Mouse (Mus musculus) heart, postnatal 0 days (tissue): ENCODE measurements at regions not wholly inside any gene's neighbourhood (a gene's known extent, or its start where the extent isn't known, plus 50 kb on each side); places are given as distances from the start of the nearest gene placed in this dataset.
A peak's percentile ranks its signal among the peaks of the same experiment; 100 is the strongest.

Experiments
- ATAC-seq: fragments of 200-750 bp; cut with Nextera tagmentation; 2 replicates; pipeline ENCODE4 v1.8.0; 2017; ENCODE audit warnings: low read depth, moderate number of reproducible peaks, moderate library complexity; ENCODE audit not compliant: insufficient read depth
- DNase-seq: peaks from one replicate; pipeline ENCODE4 v3.0.0-alpha.2; 2016; ENCODE audit warnings: low spot score
- H3K27ac ChIP-seq: fragments of 300-500 bp; sonication (generic); 2 replicates; pipeline ENCODE4 v1.5.1; 2014; ENCODE audit warnings: low read depth, mild to moderate bottlenecking
- H3K27me3 ChIP-seq: fragments of 300-500 bp; sonication (generic); 2 replicates; pipeline ENCODE4 v1.6.1; 2014; ENCODE audit warnings: low read length, mixed read lengths; ENCODE audit not compliant: control insufficient read depth, insufficient read depth
- H3K36me3 ChIP-seq: fragments of 300-500 bp; sonication (generic); replicated peaks from 2 replicates; pipeline ENCODE4 v1.6.1; 2014; ENCODE audit warnings: low read length, mixed read lengths; ENCODE audit not compliant: control insufficient read depth, insufficient read depth
- H3K4me1 ChIP-seq: fragments of 300-500 bp; sonication (generic); 2 replicates; pipeline ENCODE4 v1.6.1; 2014; ENCODE audit warnings: antibody characterized with exemption; ENCODE audit not compliant: control insufficient read depth, insufficient read depth
- H3K4me2 ChIP-seq: fragments of 300-500 bp; sonication (generic); 2 replicates; pipeline ENCODE4 v1.6.1; 2014; ENCODE audit warnings: low read depth, mild to moderate bottlenecking, low read length, moderate library complexity
- H3K4me3 ChIP-seq: fragments of 300-500 bp; sonication (generic); 2 replicates; pipeline ENCODE4 v1.5.1; 2014; ENCODE audit warnings: low read depth, low read length
- H3K9ac ChIP-seq: fragments of 300-500 bp; sonication (generic); replicated peaks from 2 replicates; pipeline ENCODE4 v1.6.1; 2014; ENCODE audit warnings: low read depth, low read length, mixed read lengths
- H3K9me3 ChIP-seq: fragments of 300-500 bp; sonication (generic); replicated peaks from 2 replicates; pipeline ENCODE4 v1.6.1; 2016; ENCODE audit warnings: low read length; ENCODE audit not compliant: control insufficient read depth
- CTCF ChIP-seq: IDR thresholded peaks from 2 replicates; pipeline ENCODE4 v1.5.1; 2016; ENCODE audit warnings: antibody characterized with exemption, control low read depth, low read depth
- EP300 ChIP-seq: IDR thresholded peaks from 2 replicates; pipeline ENCODE4 v1.6.1; 2016; ENCODE audit warnings: antibody characterized with exemption, low read depth
- WGBS: fragments of 180-500 bp; shearing (Covaris S2); extraction: QIAGEN DNeasy Blood & Tissue Kit; methylation state at CpG from one replicate; pipeline ENCODE4 v1.1.7; 2014; 5-methylcytosine and 5-hydroxymethylcytosine counted together

DNA sequence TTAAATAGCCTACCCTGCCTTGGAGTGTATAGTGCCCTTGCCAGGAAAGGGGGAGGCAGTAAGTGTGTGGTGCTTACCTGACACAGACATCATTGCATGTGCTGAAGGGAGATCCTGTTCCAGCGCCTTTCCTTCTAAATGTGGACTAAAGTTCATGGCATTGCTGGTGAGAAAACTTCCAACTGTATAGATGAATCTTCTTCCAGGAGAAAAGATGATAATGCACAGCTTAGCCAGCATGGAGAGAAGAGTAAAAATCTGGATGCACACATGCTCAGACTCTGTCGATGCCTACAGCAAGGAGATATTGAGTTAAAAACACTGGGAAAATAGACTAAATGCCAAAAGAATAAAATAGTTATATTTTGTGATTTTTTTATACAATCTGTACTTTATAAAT lies 835.7 kb upstream of the Nr2f1 start:
- Histone ChIP-seq H3K27ac (no peak overlapping the region), H3K4me3 (no peak overlapping the region), H3K9me3 (no peaks in the 10 kb centered on the region), H3K9ac (no peak overlapping the region), H3K4me2 (no peak overlapping the region), H3K4me1 (no peaks in the 10 kb centered on the region), H3K36me3 (no peaks in the 10 kb centered on the region), H3K27me3 (no peaks in the 10 kb centered on the region)
- ATAC-seq = no peak
- 52% methylated on average over 2 of the region's 2 CpGs for WGBS
- TF ChIP-seq CTCF = no peak
- no peak for TF ChIP-seq EP300
- no peak for DNase-seq

DNA sequence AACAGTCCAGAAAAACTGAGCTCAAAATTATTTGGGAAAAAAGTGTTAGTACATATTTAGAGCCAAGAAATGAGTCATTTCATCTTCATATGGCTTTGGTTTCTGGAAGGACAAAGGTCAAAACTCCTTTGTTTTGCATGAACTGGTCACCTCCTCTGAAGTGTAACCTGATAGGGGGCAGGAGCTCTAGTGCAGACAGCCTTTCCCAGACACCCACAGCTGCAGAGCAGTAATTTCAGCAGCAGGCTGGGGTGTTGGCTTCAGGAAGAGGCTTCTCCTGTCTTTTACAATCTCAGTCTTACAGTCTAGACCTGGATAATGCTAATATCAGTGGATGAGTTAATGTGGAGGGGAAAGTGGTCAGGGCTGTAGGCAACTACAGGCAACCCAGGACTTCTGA lies 830.4 kb upstream of the Nr2f1 start:
- TF ChIP-seq CTCF (no peak), EP300 (no peak)
- Histone ChIP-seq H3K4me3 (no peak overlapping the region), H3K9me3 (no peaks in the 10 kb centered on the region), H3K4me1 (no peaks in the 10 kb centered on the region), H3K9ac (no peak overlapping the region), H3K36me3 (no peaks in the 10 kb centered on the region), H3K27me3 (no peaks in the 10 kb centered on the region), H3K27ac (no peak overlapping the region), H3K4me2 (no peak overlapping the region)
- DNase-seq (peak; percentile 36), ATAC-seq (no peak; the same call in 1 of the 2 replicates)

DNA sequence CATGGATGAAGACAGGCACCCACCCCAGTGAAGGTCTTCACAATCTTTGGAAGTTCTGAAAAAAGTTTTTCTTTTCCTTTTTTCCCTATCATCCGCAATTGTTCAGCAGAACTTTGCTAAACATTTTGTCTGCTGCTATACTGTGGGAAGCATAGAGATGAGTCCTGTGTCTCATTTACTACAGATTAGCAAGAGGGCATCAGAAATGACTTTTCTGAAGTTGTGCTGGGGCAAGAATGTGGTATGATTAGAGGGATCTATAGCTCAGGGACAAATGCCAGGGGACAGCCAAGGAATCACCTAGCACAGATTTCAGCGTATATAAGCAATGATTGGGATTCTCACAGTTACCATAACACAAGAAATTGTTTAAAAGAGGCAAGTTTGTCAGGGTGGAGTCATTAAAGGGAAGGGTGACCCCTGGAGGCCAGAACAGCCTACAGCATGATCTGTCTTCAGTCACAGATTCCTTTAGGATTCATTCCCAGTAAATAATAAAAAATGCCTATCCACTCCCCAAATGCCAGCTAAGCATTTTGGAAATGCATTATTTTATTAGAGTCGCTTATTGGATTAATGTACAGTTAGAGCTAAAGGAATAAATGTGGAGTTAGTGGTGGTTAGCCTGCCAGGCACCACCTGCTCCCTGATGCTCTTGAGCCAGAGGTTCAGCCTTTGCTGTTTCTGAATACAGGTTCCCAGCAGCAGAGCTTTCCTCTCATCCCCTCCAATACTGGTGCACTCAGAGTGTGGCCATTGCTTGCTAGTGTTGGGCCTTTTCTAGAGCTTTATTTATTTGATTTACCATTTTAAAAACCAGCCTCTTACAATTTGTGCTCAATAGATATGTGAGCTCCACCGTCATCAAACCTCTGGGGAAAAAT lies 828.6 kb upstream of the Nr2f1 start:
- no peak overlapping the region for H3K4me2 ChIP-seq
- whole genome bisulfite sequencing = 45% methylated on average over 4 of the region's 4 CpGs
- H3K4me3 ChIP-seq = no peak overlapping the region
- H3K27me3 ChIP-seq = no peaks in the 10 kb centered on the region
- ATAC-seq = no peak
- no peaks in the 10 kb centered on the region for H3K4me1 ChIP-seq
- no peak overlapping the region for H3K27ac ChIP-seq
- no peaks in the 10 kb centered on the region for H3K9me3 ChIP-seq
- H3K9ac ChIP-seq = no peak overlapping the region
- no peaks in the 10 kb centered on the region for H3K36me3 ChIP-seq
- TF ChIP-seq CTCF (peak; percentile 51), EP300 (no peak)
- DNase-seq = peak; percentile 34

DNA sequence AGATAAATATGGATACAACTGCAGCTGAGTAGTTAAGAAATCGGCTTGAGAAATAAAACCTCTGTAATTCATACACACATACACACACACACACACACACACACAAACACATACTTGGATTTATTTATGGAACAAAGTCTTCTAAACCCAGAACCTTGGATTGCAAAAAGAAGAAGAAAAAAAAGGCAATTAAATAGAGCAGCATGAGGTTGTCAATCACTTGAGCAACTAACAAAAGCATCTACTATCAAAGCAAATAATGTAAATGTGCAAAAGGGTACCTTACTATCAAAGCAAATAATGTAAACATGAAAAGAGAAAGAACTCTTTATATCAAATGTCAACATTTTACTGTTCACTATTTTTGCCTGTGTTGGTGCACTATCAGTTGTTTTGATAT lies 826.1 kb upstream of the Nr2f1 start:
- WGBS = 78% methylated on average over 1 of the region's 1 CpGs
- H3K27me3 ChIP-seq = no peaks in the 10 kb centered on the region
- no peak for DNase-seq
- no peak for TF ChIP-seq EP300
- no peak for TF ChIP-seq CTCF
- no peaks in the 10 kb centered on the region for H3K4me1 ChIP-seq
- no peak overlapping the region for H3K9ac ChIP-seq
- ATAC-seq = no peak
- H3K4me2 ChIP-seq = no peak overlapping the region
- no peaks in the 10 kb centered on the region for H3K9me3 ChIP-seq
- no peak overlapping the region for H3K27ac ChIP-seq
- H3K4me3 ChIP-seq = no peak overlapping the region
- H3K36me3 ChIP-seq = no peaks in the 10 kb centered on the region

DNA sequence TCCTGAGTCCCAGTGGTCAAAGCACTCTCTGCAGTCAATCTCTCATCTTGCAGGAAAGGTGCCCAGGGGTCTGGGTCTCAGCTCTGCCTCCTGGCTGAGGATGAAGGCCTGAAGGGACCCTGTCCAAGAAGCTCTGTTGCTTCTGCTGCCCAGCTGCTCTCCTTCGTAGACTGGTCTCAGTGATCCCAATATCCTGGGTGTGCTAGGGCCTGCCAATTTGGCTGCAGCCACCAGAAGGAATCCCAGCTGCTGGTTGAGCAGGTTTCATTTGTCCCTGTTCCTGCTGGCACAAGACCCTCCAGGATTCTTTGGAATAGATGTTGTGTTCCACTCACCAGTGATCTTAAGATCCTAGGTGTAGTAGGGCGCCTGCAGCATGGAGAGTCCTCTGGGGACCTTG lies 818.5 kb upstream of the Nr2f1 start:
- H3K4me2 ChIP-seq = no peak overlapping the region
- no peaks in the 10 kb centered on the region for H3K4me1 ChIP-seq
- 80% methylated on average over 2 of the region's 2 CpGs for WGBS
- no peak overlapping the region for H3K4me3 ChIP-seq
- H3K27me3 ChIP-seq = no peaks in the 10 kb centered on the region
- no peak for ATAC-seq
- no peak overlapping the region for H3K9ac ChIP-seq
- DNase-seq = no peak
- no peak for TF ChIP-seq CTCF
- TF ChIP-seq EP300 = no peak
- H3K9me3 ChIP-seq = no peaks in the 10 kb centered on the region
- no peak overlapping the region for H3K27ac ChIP-seq
- H3K36me3 ChIP-seq = no peaks in the 10 kb centered on the region

DNA sequence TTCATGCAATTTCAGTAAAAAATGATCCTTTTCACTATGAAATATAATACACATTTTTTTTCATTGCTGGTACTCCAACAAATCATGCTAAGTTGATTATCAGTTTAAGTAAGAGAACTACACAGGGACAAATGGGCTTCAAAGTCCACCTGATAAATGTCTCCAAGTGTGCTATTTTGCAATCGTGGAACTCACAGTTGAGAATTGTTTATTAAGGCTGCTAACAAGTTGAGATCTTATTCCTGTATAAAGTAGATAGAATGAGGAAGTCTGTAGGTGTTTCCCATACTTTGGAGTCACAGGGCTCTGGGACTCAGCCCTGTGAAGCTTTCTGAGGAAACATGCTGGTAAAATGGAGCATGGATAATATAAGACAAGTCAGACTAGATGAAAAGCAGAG lies 803.8 kb upstream of the Nr2f1 start:
- no peak for TF ChIP-seq EP300
- no peak for TF ChIP-seq CTCF
- Histone ChIP-seq H3K4me3 (no peak overlapping the region), H3K27me3 (no peaks in the 10 kb centered on the region), H3K9ac (no peak overlapping the region), H3K9me3 (no peaks in the 10 kb centered on the region), H3K4me2 (no peak overlapping the region), H3K36me3 (no peaks in the 10 kb centered on the region), H3K27ac (no peak overlapping the region), H3K4me1 (no peaks in the 10 kb centered on the region)
- 48% methylated on average over 1 of the region's 1 CpGs for WGBS
- ATAC-seq (no peak), DNase-seq (no peak)
